Mouse (Mus musculus): ENCODE data around the gene Ltbp1. TPM values are rescaled to one million over a fixed set of nuclear protein-coding genes. Genes with fewer than 3 reads are reported as not detected.

Gene Ltbp1
- polyA plus RNA-seq, 1 experiment from 2014 or later, result 14.2 TPM

GRCm38 (mm10) chr17:75107879-75108278 is 102.5 kb downstream of the Ltbp1 start:
- WGBS, result 79% methylated on average over 5 of the region's 5 CpGs
- no peak overlapping the region for H3K27ac ChIP-seq (replicated peaks; ENCODE audit: low read depth, low read length)
- no peaks in the 10 kb centered on the region for H3K27me3 ChIP-seq (ENCODE audit: control insufficient read depth, insufficient read depth, low read length)
- H3K9ac ChIP-seq (replicated peaks; ENCODE audit: low read length), result no peak overlapping the region
- H3K36me3 ChIP-seq (replicated peaks; ENCODE audit: control insufficient read depth, insufficient read depth, low read depth, low read length), result no peaks in the 10 kb centered on the region
- ATAC-seq (replicated peaks; ENCODE audit: insufficient number of reproducible peaks, low FRiP score, low TSS enrichment, low read depth), result no peak
- no peak overlapping the region for H3K4me2 ChIP-seq (ENCODE audit: low read depth, low read length)
- no peak overlapping the region for H3K4me3 ChIP-seq (ENCODE audit: low read depth, low read length)
- H3K9me3 ChIP-seq (replicated peaks; ENCODE audit: control insufficient read depth, low read length), result no peaks in the 10 kb centered on the region
- no peaks in the 10 kb centered on the region for H3K4me1 ChIP-seq (ENCODE audit: control insufficient read depth, insufficient read depth, low read length)
- no peak for DNase-seq (ENCODE audit: low spot score)

GRCm38 (mm10) chr17:75109081-75109716 is 103.8 kb downstream of the Ltbp1 start:
- H3K27ac ChIP-seq (replicated peaks; ENCODE audit: low read depth, low read length), result no peak overlapping the region
- no peak overlapping the region for H3K9ac ChIP-seq (replicated peaks; ENCODE audit: low read length)
- WGBS, result 76% methylated on average over 5 of the region's 5 CpGs
- no peaks in the 10 kb centered on the region for H3K4me1 ChIP-seq (ENCODE audit: control insufficient read depth, insufficient read depth, low read length)
- ATAC-seq (replicated peaks; ENCODE audit: insufficient number of reproducible peaks, low FRiP score, low TSS enrichment, low read depth), result no peak
- no peaks in the 10 kb centered on the region for H3K9me3 ChIP-seq (replicated peaks; ENCODE audit: control insufficient read depth, low read length)
- DNase-seq (ENCODE audit: low spot score), result no peak
- H3K27me3 ChIP-seq (ENCODE audit: control insufficient read depth, insufficient read depth, low read length), result no peaks in the 10 kb centered on the region
- no peaks in the 10 kb centered on the region for H3K36me3 ChIP-seq (replicated peaks; ENCODE audit: control insufficient read depth, insufficient read depth, low read depth, low read length)
- H3K4me3 ChIP-seq (ENCODE audit: low read depth, low read length), result no peak overlapping the region
- H3K4me2 ChIP-seq (ENCODE audit: low read depth, low read length), result no peak overlapping the region

DNA sequence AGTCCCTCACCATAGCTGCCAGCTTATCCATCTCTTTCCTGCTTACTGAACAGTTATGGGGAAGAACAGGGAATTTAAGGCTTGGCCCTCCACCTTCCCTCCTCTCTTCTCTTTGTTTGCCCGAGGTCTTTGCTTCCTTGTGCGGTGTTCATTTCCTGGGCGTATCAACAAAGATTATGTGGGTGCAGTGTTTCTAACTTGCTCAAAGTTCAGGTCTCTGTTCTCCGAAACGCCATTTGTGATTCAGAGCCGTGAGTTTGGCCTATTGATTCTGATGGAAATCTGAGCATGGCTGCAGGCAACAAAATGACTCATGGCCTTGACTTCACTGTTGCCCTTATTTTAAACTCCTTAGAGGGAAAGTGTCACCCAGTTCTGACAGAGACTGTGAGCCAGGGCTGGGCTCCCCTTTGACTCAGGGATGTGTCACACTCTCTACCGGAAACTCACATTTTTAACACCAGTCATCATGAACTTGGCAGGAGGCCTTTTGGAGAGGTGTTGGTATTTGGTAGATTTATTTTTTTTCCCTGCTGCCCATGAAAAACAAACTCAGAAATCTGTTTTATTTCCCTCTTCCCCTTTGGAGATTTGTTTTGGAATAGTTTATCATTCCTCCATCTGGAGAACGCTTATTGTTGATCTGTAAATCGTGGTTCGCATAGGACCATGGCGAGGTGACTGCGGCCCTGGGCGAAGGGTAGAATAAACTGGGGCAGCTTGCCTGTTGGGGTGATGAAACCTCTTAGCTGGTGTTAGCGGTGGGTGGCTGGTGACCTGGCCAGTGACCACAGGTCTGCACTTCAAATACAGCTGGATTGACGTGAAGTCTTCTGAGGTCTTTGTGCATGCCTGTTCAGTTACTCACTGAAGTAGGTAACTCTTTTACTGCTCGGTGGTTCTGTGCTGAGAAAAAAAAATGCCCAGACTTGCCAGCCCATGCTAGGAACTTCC is 105.2 kb downstream of the Ltbp1 start:
- Histone ChIP-seq H3K4me2 (ENCODE audit: low read depth, low read length) (no peak overlapping the region), H3K27ac (replicated peaks; ENCODE audit: low read depth, low read length) (no peak overlapping the region), H3K9ac (replicated peaks; ENCODE audit: low read length) (no peak overlapping the region), H3K36me3 (replicated peaks; ENCODE audit: control insufficient read depth, insufficient read depth, low read depth, low read length) (no peaks in the 10 kb centered on the region), H3K27me3 (ENCODE audit: control insufficient read depth, insufficient read depth, low read length) (no peaks in the 10 kb centered on the region), H3K9me3 (replicated peaks; ENCODE audit: control insufficient read depth, low read length) (no peaks in the 10 kb centered on the region), H3K4me1 (ENCODE audit: control insufficient read depth, insufficient read depth, low read length) (no peaks in the 10 kb centered on the region), H3K4me3 (ENCODE audit: low read depth, low read length) (no peak overlapping the region)
- DNase-seq (ENCODE audit: low spot score), result no peak
- ATAC-seq (replicated peaks; ENCODE audit: insufficient number of reproducible peaks, low FRiP score, low TSS enrichment, low read depth), result no peak
- 89% methylated on average over 16 of the region's 16 CpGs for WGBS

DNA sequence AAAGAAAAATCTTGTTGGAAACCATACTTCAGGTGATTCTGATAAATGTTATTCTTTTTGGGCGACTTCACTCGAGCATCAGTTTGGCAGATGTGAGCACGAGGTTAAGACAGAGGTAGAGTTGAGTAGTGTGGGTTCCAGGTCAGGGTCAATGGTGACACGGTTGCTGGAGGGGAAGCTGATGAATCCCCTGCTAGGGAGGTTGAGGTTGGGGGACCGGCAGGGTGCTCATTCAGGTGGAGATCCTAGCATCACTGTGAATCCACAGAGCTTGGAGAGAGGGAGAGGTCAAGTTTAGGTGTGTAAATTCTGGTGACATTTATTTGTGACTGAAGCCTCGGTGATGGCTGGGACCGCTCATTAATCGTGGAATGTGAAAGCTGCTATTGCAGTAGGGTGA is 110.2 kb downstream of the Ltbp1 start:
- no peaks in the 10 kb centered on the region for H3K36me3 ChIP-seq (replicated peaks; ENCODE audit: control insufficient read depth, insufficient read depth, low read depth, low read length)
- no peaks in the 10 kb centered on the region for H3K4me1 ChIP-seq (ENCODE audit: control insufficient read depth, insufficient read depth, low read length)
- 52% methylated on average over 8 of the region's 8 CpGs for WGBS
- H3K4me3 ChIP-seq (ENCODE audit: low read depth, low read length), result no peak overlapping the region
- no peak overlapping the region for H3K27ac ChIP-seq (replicated peaks; ENCODE audit: low read depth, low read length)
- H3K4me2 ChIP-seq (ENCODE audit: low read depth, low read length), result no peak overlapping the region
- no peaks in the 10 kb centered on the region for H3K27me3 ChIP-seq (ENCODE audit: control insufficient read depth, insufficient read depth, low read length)
- ATAC-seq (replicated peaks; ENCODE audit: insufficient number of reproducible peaks, low FRiP score, low TSS enrichment, low read depth) (no peak), DNase-seq (ENCODE audit: low spot score) (no peak)
- no peak overlapping the region for H3K9ac ChIP-seq (replicated peaks; ENCODE audit: low read length)
- H3K9me3 ChIP-seq (replicated peaks; ENCODE audit: control insufficient read depth, low read length), result no peaks in the 10 kb centered on the region

DNA sequence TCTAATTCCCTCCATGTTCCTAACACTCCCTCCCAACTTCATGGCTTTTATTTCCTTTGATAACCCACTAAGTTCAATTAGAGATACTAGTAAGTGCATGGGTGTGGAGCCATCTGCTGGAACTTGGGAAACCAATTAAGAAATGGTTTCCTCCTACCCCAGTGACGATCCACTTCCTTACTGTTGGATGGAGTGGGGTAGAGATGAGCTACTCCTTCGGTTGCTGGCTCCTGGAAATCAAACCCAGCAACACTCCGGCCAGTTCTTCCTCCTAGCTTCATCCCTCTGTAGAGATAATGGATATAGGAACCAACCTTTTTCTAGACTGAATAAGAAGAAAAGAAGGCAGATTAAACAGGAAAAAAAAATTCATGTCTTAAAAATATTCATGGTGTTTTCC is 113.5 kb downstream of the Ltbp1 start:
- Histone ChIP-seq H3K4me2 (ENCODE audit: low read depth, low read length) (no peak overlapping the region), H3K9ac (replicated peaks; ENCODE audit: low read length) (no peak overlapping the region), H3K4me3 (ENCODE audit: low read depth, low read length) (no peak overlapping the region), H3K27me3 (ENCODE audit: control insufficient read depth, insufficient read depth, low read length) (no peaks in the 10 kb centered on the region), H3K36me3 (replicated peaks; ENCODE audit: control insufficient read depth, insufficient read depth, low read depth, low read length) (no peaks in the 10 kb centered on the region), H3K9me3 (replicated peaks; ENCODE audit: control insufficient read depth, low read length) (no peaks in the 10 kb centered on the region), H3K4me1 (ENCODE audit: control insufficient read depth, insufficient read depth, low read length) (no peaks in the 10 kb centered on the region), H3K27ac (replicated peaks; ENCODE audit: low read depth, low read length) (no peak overlapping the region)
- no peak for ATAC-seq (replicated peaks; ENCODE audit: insufficient number of reproducible peaks, low FRiP score, low TSS enrichment, low read depth)
- 91% methylated on average over 3 of the region's 3 CpGs for WGBS
- DNase-seq (ENCODE audit: low spot score), result no peak

- no peak overlapping the region for H3K27ac ChIP-seq (replicated peaks; ENCODE audit: low read depth, low read length)
- no peaks in the 10 kb centered on the region for H3K4me1 ChIP-seq (ENCODE audit: control insufficient read depth, insufficient read depth, low read length)
- DNase-seq (ENCODE audit: low spot score) (no peak), ATAC-seq (replicated peaks; ENCODE audit: insufficient number of reproducible peaks, low FRiP score, low TSS enrichment, low read depth) (no peak)
- H3K9ac ChIP-seq (replicated peaks; ENCODE audit: low read length), result no peak overlapping the region
- H3K9me3 ChIP-seq (replicated peaks; ENCODE audit: control insufficient read depth, low read length), result no peaks in the 10 kb centered on the region
- no peaks in the 10 kb centered on the region for H3K27me3 ChIP-seq (ENCODE audit: control insufficient read depth, insufficient read depth, low read length)
- WGBS, result 58% methylated on average over 3 of the region's 3 CpGs
- H3K4me3 ChIP-seq (ENCODE audit: low read depth, low read length), result no peak overlapping the region
- H3K4me2 ChIP-seq (ENCODE audit: low read depth, low read length), result no peak overlapping the region
- no peaks in the 10 kb centered on the region for H3K36me3 ChIP-seq (replicated peaks; ENCODE audit: control insufficient read depth, insufficient read depth, low read depth, low read length)
Measured at GRCm38 (mm10) chr17:75119422-75119821, 114.1 kb downstream of the Ltbp1 start.

GRCm38 (mm10) chr17:75120071-75120470 is 114.7 kb downstream of the Ltbp1 start:
- Histone ChIP-seq H3K9me3 (replicated peaks; ENCODE audit: control insufficient read depth, low read length) (no peaks in the 10 kb centered on the region), H3K4me1 (ENCODE audit: control insufficient read depth, insufficient read depth, low read length) (no peaks in the 10 kb centered on the region), H3K9ac (replicated peaks; ENCODE audit: low read length) (no peak overlapping the region), H3K36me3 (replicated peaks; ENCODE audit: control insufficient read depth, insufficient read depth, low read depth, low read length) (no peaks in the 10 kb centered on the region), H3K27me3 (ENCODE audit: control insufficient read depth, insufficient read depth, low read length) (no peaks in the 10 kb centered on the region), H3K4me3 (ENCODE audit: low read depth, low read length) (no peak overlapping the region), H3K27ac (replicated peaks; ENCODE audit: low read depth, low read length) (no peak overlapping the region), H3K4me2 (ENCODE audit: low read depth, low read length) (no peak overlapping the region)
- DNase-seq (ENCODE audit: low spot score), result no peak
- WGBS, result 62% methylated on average over 6 of the region's 6 CpGs
- no peak for ATAC-seq (replicated peaks; ENCODE audit: insufficient number of reproducible peaks, low FRiP score, low TSS enrichment, low read depth)

Measured in embryonic facial prominence, embryonic 11.5 days (tissue).